8 mouse cellular contexts compared by ENCODE assay signal in genomic region chr17:28621381-28622299, GRCm38 (mm10). TPM values are rescaled to one million over a fixed set of nuclear protein-coding genes. Genes with fewer than 3 reads are reported as not detected.
DNase-seq lines count a peak whose midpoint lies in the region; ATAC-seq and TF ChIP-seq lines count a peak whose summit lies in the region.

No protein-coding gene starts in this region.

- H3K4me3 ChIP-seq in intestine, postnatal 0 days (ENCODE audit: low read depth, low read length), result peak overlapping the region; percentile 91
- peak overlapping the region; percentile 99 for H3K4me3 ChIP-seq in limb, embryonic 12.5 days (replicated peaks)
- H3K4me3 ChIP-seq in midbrain, embryonic 13.5 days (replicated peaks), result peak overlapping the region; percentile 98
- H3K4me3 ChIP-seq in spleen, adult 2 months (ENCODE audit: extremely low read depth, insufficient read depth, insufficient read length), result peak overlapping the region; percentile 89

- under 1% methylated on average over 71 of the region's 78 CpGs for WGBS in intestine, postnatal 0 days
- WGBS in limb, embryonic 12.5 days, result under 1% methylated on average over 68 of the region's 78 CpGs
- WGBS in midbrain, embryonic 13.5 days, result under 1% methylated on average over 61 of the region's 78 CpGs
- under 1% methylated on average over 78 of the region's 78 CpGs for WGBS in spleen, adult 2 months

- peak overlapping the region; percentile 90 for H3K4me2 ChIP-seq in intestine, postnatal 0 days (replicated peaks; ENCODE audit: low read depth)
- peak overlapping the region; percentile 87 for H3K4me2 ChIP-seq in limb, embryonic 12.5 days
- H3K4me2 ChIP-seq in midbrain, embryonic 13.5 days (replicated peaks), result peak overlapping the region; percentile 79

- peak; percentile 50; the same call in 1 of the 2 replicates for ATAC-seq in cerebellum, adult (ENCODE audit: insufficient number of reproducible peaks, low FRiP score, low TSS enrichment)
- peak; percentile 69 for ATAC-seq in granulocyte monocyte progenitor cell, adult 5-6 weeks (replicated peaks; ENCODE audit: poor library complexity, severe bottlenecking)
- peak; percentile 65 for ATAC-seq in intestine, postnatal 0 days
- ATAC-seq in limb, embryonic 12.5 days (ENCODE audit: insufficient number of reproducible peaks, insufficient read depth, low FRiP score, low TSS enrichment, low read depth), result peak; percentile 70
- ATAC-seq in midbrain, embryonic 13.5 days, result peak; percentile 79

- H3K27me3 ChIP-seq in intestine, postnatal 0 days (replicated peaks; ENCODE audit: control insufficient read depth, insufficient read depth, low read length), result no peaks in the 10 kb centered on the region
- H3K27me3 ChIP-seq in limb, embryonic 12.5 days, result no peaks in the 10 kb centered on the region
- no peaks in the 10 kb centered on the region for H3K27me3 ChIP-seq in midbrain, embryonic 13.5 days
- no peaks in the 10 kb centered on the region for H3K27me3 ChIP-seq in spleen, adult 2 months (ENCODE audit: control insufficient read depth, insufficient read depth, low read length)

- no peak for DNase-seq in cerebellum, adult 8-10 months
- peak; percentile 81 for DNase-seq in embryo, embryonic 11 days
- DNase-seq in spleen, adult 2 months (ENCODE audit: low read depth in 1 of 2, low spot score in 2 of 2), result peak in 1 of 2 experiments; percentile 13

- H3K9ac ChIP-seq in intestine, postnatal 0 days (ENCODE audit: low read depth, low read length), result peak overlapping the region; percentile 93
- peak overlapping the region; percentile 97 for H3K9ac ChIP-seq in limb, embryonic 12.5 days (replicated peaks)
- H3K9ac ChIP-seq in midbrain, embryonic 13.5 days (replicated peaks), result peak overlapping the region; percentile 99

- no peak for TF ChIP-seq POLR2A in spleen, adult 2 months (IDR thresholded peaks at IDR 0.05; ENCODE audit: low read depth, low read length)

- no peak for TF ChIP-seq CTCF in intestine, postnatal 0 days (IDR thresholded peaks at IDR 0.05; ENCODE audit: low read depth)
- TF ChIP-seq CTCF in spleen, adult 2 months (IDR thresholded peaks at IDR 0.05; ENCODE audit: extremely low read depth, insufficient read depth, insufficient read length, insufficient replicate concordance), result no peak

- no peaks in the 10 kb centered on the region for H3K9me3 ChIP-seq in intestine, postnatal 0 days (ENCODE audit: control insufficient read depth)
- no peaks in the 10 kb centered on the region for H3K9me3 ChIP-seq in limb, embryonic 12.5 days
- H3K9me3 ChIP-seq in midbrain, embryonic 13.5 days, result no peaks in the 10 kb centered on the region

- H3K36me3 ChIP-seq in intestine, postnatal 0 days (ENCODE audit: control insufficient read depth, insufficient read depth), result peaks cover 14% of the 10 kb centered on the region
- peaks cover 33% of the 10 kb centered on the region for H3K36me3 ChIP-seq in limb, embryonic 12.5 days
- H3K36me3 ChIP-seq in midbrain, embryonic 13.5 days, result peaks cover 19% of the 10 kb centered on the region
- no peaks in the 10 kb centered on the region for H3K36me3 ChIP-seq in spleen, adult 2 months (ENCODE audit: control insufficient read depth, insufficient read depth, low read length)

- H3K4me1 ChIP-seq in intestine, postnatal 0 days (replicated peaks; ENCODE audit: control insufficient read depth, insufficient read depth, low read length), result 0 out of 2 replicates have a peak, but pooled peaks cover under 1% of the 10 kb centered on the region
- H3K4me1 ChIP-seq in limb, embryonic 12.5 days (replicated peaks), result peaks cover 20% of the 10 kb centered on the region
- H3K4me1 ChIP-seq in midbrain, embryonic 13.5 days (replicated peaks), result peaks cover 39% of the 10 kb centered on the region
- H3K4me1 ChIP-seq in spleen, adult 2 months (ENCODE audit: control insufficient read depth, insufficient read depth, insufficient read length), result peaks cover 18% of the 10 kb centered on the region

- peak overlapping the region; percentile 96 for H3K27ac ChIP-seq in intestine, postnatal 0 days (ENCODE audit: low read depth, low read length)
- H3K27ac ChIP-seq in limb, embryonic 12.5 days, result peak overlapping the region; percentile 91
- peak overlapping the region; percentile 93 for H3K27ac ChIP-seq in midbrain, embryonic 13.5 days
- H3K27ac ChIP-seq in spleen, adult 2 months (ENCODE audit: insufficient read depth, low read length), result peak overlapping the region; percentile 86

RNA-seq across cellular contexts. Expression of gene Srpk1, which starts 0.9 kb away (rescaled TPM):
- 125 and 178 TPM in 2 replicates for total RNA-seq in granulocyte monocyte progenitor cell, adult 5-6 weeks (2014; fragmentation: Nextera tagmentation)
- 129 and 150 TPM in 2 replicates for total RNA-seq in granulocyte monocyte progenitor cell, adult 5-6 weeks (2017)
- polyA plus RNA-seq in intestine, postnatal 0 days (2015; fragmentation: Nextera tagmentation; extraction: Ambion mirVana), result 55.2 and 70.3 TPM in 2 replicates
- polyA plus RNA-seq in limb, embryonic 12.5 days (2016; fragmentation: Nextera tagmentation; extraction: Ambion mirVana), result 102 and 108 TPM in 2 replicates
- 110 and 113 TPM in 2 replicates for polyA plus RNA-seq in midbrain, embryonic 13.5 days (2015; fragmentation: Nextera tagmentation; extraction: Ambion mirVana)
- polyA plus RNA-seq in spleen, adult 2 months (2012; rRNA removed), result 20.0 and 20.5 TPM in 2 replicates

RNA-seq across cellular contexts. Expression of gene Lhfpl5, which starts 46.2 kb away (rescaled TPM):
- not detected in 2 replicates for total RNA-seq in granulocyte monocyte progenitor cell, adult 5-6 weeks (2014; fragmentation: Nextera tagmentation)
- not detected in 2 replicates for total RNA-seq in granulocyte monocyte progenitor cell, adult 5-6 weeks (2017)
- polyA plus RNA-seq in intestine, postnatal 0 days (2015; fragmentation: Nextera tagmentation; extraction: Ambion mirVana), result 0.90 and 1.3 TPM in 2 replicates
- polyA plus RNA-seq in limb, embryonic 12.5 days (2016; fragmentation: Nextera tagmentation; extraction: Ambion mirVana), result 0.46 and 0.89 TPM in 2 replicates
- polyA plus RNA-seq in midbrain, embryonic 13.5 days (2015; fragmentation: Nextera tagmentation; extraction: Ambion mirVana), result 4.1 and 4.2 TPM in 2 replicates
- not detected in 2 replicates for polyA plus RNA-seq in spleen, adult 2 months (2012; rRNA removed)
